Mouse (Mus musculus) adrenal gland, adult 2 months (tissue): Measurements from ENCODE around the gene Slc39a3. TPM values are rescaled to one million over a fixed set of nuclear protein-coding genes. Genes with fewer than 3 reads are reported as not detected.
"Not testable (repeated sequence)": the region's sequence is repeated elsewhere in the genome, so short reads cannot be mapped to it uniquely, and the experiment has no call there.

Experiments
- DNase-seq: peaks from one replicate; pipeline ENCODE4 v3.0.0; 2021
- long read RNA-seq: library from polyadenylated mRNA; stranded (forward); transcript quantifications from one replicate; pipeline ENCODE4 v2.0.0, GENCODE M21; 2021
- polyA plus RNA-seq: library from polyadenylated mRNA; depleted of rRNA; stranded (reverse); fragments of >200 nt; gene quantifications from 2 replicates; pipeline ENCODE4 v1.2.3, GENCODE M21; 2012; rRNA removed
- total RNA-seq, 2 experiments: library from RNA; stranded (reverse); gene quantifications; 2 replicates each; pipeline ENCODE4 v1.2.3; 2021

Slc39a3 gene
- total RNA-seq (10 to 100 TPM; 50.9 to 53.0 TPM), polyA plus RNA-seq (121 and 154 TPM in 2 replicates)
- long read RNA-seq, transcript Slc39a3-201 (4 exons, 3,680 nt), result minor isoform, 16 of 96 reads
- long read RNA-seq, transcript Slc39a3-205 (2 exons, 3,461 nt), result minor isoform, 18 of 96 reads
- long read RNA-seq, transcript Slc39a3-202 (4 exons, 3,796 nt), result major isoform, 45 of 96 reads
- long read RNA-seq, partial matches to known transcripts, result 0 of 96 reads
- long read RNA-seq, other reads (novel, unspliced or antisense), result 17 of 96 reads

DNA sequence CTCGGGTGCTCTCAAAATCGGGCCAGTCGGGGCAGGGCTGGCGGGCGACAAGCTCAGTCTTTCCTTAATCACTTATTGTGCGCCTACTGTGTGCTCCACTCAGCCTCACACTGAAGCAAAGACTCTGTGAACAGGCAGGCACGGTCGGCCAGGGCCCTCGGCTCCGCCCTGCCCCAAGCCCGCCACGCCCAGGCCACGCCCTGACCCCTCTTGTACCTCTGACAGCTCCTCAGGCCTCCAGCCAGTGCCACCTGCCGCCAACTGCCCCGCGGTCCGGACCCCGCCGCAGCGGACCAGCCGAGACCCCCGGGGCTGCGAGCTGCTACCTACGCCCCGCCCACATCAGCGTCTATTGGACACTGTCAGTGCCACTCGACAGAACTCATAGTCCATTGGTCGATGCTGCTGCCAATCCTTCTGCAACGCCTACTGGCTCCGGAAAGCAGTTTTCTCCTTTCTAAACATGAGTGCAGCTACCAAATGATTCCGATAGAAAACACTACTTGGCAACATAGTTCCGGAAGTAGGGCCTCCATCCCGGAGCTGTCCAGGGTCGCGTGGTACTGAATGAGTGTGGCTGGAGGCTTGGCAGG, at the start of gene Slc39a3:
Gene Slc39a3 (minus strand): TSS at position 439 of the 593 bp plus-strand sequence.
- DNase-seq, result peak; percentile 98

DNA sequence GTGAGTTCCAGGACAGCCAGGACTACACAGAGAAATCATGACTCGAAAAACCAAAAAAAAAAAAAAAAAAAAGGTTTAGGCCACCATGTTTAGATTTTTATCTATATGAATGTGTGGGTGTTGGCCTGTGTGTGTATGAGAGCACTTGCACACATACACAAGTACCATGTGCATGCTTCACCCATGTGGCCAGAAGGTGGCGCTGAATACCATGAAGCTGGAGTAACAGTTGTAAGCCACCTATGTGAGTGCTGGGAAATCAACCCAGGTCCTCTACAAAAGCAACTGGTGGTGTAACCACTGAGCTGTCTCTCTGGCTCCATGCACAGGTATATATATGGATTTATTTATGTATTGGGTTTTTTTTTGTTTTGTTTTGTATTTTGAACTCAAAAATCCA, 49.8 kb upstream of the Slc39a3 start:
- no peak for DNase-seq

DNA sequence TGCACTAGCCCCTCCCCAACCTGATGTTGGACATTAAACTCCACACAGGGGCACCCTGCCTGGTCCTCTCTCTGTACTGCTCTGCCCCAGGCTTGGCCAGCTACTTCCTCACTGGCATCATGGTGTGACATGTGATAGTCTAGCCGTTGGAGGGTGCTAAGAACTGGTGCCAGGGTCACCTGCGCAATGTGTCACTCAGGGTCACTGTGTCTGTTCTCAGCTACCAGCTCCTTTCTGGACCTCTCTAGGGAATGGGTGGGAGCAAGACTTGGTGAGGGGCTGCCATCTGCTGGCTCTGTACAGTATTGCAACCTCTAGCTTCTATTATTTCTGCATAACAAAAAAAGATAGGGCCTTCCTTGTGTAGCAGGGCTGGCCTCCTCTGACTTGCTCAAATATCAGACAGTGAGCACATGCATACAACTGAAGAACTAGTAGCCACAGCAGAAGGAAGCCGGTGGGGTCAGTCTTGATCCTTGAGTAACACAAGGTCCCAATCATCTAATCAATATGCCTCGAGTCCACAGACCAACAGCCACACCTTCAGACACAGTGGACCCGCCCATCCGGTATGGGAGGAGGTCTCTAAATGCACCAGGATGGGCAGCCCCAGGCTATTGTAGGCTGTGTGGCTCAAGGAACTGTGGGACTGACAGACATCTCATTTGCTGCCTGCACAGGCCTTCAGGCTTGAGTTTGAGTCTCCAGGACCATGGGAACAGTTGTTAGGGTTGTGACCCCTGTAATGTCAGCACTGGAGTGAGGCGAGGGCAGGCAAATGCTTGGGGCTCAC, 45.1 kb upstream of the Slc39a3 start:
- peak; percentile 73 for DNase-seq

DNA sequence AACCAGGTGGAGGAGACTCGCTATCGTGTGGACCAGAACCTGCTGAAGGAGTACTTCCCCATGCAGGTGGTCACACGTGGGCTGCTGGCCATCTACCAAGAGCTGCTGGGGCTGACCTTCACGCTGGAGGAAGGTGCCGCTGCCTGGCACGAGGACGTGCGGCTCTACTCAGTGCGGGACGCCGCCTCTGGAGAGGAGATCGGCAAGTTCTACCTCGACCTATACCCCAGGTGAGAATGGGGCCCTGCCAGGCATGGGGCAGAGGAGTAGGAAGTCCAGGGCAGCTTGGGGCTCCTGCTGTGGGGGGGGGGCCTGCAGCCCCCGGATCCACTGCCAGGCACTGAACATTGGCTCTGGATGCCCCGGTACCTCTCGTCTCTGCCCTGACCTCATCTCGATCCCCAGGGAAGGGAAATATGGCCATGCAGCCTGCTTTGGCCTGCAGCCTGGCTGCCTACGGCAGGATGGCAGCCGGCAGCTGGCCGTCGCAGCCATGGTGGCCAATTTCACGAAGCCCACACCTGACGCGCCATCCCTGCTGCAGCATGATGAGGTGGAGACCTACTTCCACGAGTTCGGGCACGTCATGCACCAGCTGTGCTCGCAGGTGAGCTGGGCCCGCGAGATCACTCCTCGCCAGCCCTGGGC, 42.9 kb upstream of the Slc39a3 start:
- no peak for DNase-seq

DNA sequence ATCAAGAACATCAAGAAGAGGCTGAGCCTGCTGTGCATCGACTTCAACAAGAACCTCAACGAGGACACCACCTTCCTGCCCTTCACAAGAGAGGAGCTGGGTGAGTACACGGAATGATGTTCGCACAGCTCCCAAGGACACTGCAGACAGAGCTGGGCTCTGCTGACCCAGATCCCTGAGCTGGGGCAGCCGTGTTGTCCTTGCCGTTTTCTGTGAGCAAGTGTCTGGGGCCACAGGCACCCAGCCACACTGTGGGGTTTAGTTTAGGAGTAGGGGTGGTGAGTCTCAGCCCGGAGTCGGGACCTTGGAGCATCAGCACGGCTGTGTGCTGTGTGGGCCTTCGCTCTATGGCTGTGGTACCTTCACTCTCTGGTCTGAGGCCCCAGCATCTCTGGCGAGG, 40.7 kb upstream of the Slc39a3 start:
- DNase-seq, result peak; percentile 84

DNA sequence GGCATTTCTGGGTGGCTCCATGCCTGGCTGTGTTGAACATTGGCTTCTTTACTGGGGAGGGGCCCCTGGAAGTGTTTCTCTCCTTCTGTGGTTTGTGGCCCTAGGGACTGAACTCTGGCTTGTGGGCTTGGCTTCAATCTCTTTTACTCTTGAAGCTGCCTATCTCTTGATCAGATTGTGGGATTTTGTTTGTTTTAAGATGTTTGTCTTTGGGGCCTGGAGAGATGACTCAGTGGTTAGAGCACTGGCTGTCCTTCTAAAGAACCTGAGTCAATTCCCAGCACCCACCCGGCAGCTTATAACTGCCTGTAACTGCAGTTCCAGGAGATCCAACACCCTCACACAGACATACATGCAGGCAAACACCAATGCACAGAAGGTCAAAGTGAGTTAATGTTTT, 39.1 kb upstream of the Slc39a3 start:
- no peak for DNase-seq

DNA sequence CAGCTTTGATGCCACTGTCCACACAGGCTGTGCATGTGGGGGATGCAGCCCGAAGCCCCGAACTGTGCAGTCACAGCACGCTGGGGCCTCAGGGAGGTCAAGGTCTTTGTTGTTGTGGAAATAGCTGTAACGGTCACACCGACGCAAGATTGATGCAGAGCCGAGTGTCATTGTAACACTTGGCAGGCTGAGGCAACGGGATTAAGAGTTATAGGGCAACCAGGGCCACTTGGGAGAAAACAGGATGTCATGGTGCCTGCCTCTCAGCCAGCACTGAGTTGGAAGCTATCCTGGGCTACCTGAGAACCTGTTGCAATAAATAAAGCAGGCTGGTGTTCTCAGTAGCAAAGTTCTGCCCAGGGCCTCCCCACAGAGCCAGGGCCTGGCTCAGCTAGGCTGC, 38.5 kb upstream of the Slc39a3 start:
- DNase-seq, result no peak

DNA sequence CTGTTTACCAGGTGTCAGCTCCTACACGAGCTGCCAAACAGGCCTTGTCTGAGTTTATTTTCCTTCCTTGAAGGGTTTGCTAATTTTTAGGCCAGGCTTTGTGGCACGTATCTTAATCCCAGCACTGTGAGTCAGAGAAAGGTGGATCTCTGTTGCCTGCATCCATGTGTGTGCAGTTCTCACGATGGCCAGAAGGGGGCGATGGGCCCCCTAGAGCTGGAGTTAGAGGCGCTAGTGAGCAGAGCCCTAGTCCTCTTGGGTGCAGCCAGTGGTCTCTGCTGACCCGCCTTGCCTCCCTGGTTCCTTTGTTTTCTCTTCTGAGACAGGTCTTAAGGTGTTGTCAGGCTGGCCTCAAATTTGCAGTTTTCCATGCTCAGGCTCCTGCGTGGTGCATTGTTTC, 36.2 kb upstream of the Slc39a3 start:
- DNase-seq, result no peak

DNA sequence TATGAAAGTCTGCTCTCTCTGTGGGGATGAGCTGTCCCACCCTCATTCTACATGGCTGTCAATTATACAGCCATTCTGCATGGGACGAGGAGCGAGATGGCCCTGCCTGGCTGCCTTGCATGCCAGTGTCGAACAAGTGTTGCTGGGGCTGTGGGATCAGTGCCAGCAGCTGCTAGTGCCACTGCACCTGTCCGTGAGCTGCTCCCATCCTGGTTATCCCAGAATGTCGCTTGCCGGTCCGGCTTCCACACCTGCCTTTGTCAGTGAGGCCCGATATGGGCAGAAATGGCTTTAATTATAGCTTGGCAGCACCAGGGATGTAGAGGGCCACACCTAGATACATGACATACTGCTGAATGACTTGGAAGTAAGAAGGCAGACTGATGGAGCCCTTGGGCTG, 35.1 kb upstream of the Slc39a3 start:
- DNase-seq, result no peak

DNA sequence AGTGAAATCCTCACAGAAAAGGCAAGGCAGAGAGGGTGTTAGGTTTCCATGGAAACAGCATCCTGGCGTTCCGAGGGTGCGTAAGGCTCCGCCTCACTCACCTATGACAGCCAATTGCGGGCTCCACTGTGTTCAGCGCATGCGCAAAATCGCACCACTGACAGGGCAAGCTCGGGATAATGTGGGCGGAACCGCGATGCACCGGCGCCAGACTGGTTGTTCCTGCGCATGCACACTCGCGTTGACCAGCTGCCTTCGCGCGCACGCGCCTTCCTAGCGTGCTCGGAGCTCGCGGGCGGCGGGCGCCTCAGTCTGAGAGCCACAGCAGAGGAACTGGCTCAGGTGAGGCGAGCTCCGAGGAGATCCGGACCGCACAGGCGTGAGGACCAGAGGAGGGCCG, 32.6 kb upstream of the Slc39a3 start, which contains the start of gene Thop1:
Gene Thop1 (plus strand): TSS at position 200 of the 400 bp plus-strand sequence.
- DNase-seq, result peak; percentile 98

DNA sequence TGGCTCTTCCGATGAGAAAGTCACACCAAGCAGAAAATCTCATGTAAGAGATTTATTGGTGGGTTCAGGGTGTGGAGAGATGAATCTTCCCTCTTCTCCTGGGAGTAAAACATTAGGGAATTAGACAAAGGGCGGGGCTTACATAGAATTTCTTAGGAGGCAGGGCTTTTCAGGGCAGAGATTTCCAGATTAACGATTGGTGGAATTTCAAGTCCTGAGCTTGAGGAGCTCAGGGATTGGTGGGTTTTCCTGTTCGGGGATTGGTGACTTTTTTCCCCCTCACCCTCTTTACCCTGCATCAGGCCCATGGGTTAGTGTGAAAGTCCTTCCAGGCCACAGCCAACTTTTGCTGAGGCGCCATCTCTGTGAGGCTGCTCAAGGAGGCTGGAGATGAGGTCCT, 31.5 kb upstream of the Slc39a3 start:
- no peak for DNase-seq

DNA sequence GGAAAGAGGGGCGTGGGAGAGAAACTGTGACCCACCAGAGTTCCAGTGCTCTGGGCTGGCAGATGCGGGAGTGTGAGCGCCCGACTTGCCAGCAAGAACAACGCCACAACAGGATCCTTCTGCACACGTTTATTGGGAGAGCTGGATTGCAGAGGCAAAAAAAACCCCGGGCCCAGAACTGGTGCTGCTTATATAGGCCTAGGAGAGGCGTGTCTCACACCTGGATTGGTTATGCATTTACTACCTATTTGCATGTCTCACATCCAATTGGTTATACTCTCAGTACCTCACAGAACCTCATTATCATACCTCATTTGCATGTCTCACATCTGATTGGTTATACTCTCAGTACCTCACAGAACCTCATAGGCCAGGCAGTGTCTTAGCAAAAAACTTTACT, 27.3 kb upstream of the Slc39a3 start:
- not testable (repeated sequence) for DNase-seq

DNA sequence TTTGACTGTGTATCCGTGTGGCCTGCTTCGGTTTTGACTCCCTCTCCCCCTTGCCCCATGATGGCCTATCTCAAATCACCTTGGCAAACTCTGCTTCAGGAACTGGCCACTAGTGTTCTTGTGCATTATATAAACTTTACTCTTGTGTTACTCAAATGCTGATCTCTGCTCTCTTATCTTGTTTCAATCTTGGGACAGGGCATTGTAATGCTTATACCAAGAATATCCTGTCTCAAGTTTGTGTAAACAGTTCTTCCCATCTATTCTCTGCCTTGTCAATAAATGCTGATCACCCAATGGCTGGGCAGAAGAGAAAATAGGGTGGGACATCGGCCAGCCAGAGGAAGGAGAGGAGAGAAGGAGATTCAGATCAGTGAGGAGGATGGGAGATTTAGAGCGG, 25.5 kb upstream of the Slc39a3 start:
- no peak for DNase-seq

DNA sequence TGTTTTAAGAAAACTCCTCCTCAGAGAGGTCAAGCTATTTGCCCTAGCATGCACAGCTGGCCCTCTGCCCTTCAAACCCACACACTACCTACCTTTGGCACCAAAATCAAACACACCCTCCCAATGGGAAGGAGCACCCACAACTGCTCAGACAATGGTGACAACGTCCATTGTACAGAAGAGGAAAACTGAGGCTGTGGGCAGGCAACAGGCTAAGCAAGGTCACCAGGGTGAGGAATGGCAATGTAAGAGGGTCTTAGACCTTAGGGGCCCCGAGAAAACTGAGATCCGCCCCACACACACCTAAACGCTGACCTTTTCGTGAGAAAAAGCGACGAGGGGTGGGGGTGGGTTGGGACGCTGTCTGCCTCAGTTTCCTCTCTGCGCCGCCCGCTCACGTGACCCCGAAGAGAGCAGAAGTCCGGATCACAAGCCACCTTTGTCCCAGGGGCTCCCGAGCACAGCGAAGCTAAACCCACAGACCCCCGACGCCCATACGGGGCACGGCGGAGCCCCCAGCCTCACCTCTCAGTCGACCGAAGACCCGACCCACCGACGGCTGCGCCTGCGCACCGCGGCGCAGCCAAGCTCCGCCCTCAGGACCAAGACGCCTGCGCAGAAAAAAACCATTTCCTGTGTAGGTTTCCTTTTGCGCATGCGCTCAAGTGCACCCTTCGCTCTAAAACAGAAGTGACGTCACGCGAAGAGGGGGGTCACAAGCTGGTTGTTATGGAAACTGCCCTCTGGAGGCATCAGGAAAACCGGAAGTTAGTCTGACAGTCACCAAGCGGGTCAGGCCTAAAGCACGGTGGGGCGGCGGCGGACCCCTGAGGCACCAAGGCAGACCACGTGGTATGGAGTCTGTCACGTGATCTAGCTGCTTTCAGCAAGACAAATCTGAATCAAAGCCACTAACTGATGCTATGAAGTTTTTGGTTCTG, 22.6 kb upstream of the Slc39a3 start, which contains the start of gene Sgta:
Gene Sgta (minus strand): TSS at position 579 of the 941 bp plus-strand sequence.
- peak; percentile 99 for DNase-seq

DNA sequence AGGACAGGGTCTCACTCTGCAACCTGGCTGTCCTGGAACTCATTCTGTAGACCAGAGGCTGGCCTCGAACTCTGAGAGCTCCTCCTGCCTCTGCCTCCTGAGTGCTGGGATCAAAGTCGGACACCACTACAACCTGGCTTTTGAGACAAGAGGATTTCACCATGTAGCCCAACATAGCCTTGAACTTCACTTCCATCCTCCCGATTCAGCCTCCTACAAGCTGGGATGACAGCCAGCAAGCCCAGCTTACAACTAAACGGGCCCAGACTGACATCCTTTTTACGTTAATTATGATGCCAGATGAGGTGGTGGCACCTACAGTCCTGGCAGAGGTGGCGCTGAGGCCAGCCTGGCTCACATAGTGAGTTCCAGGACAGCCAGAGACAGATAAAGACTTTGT, 21.7 kb upstream of the Slc39a3 start:
- DNase-seq, result no peak

DNA sequence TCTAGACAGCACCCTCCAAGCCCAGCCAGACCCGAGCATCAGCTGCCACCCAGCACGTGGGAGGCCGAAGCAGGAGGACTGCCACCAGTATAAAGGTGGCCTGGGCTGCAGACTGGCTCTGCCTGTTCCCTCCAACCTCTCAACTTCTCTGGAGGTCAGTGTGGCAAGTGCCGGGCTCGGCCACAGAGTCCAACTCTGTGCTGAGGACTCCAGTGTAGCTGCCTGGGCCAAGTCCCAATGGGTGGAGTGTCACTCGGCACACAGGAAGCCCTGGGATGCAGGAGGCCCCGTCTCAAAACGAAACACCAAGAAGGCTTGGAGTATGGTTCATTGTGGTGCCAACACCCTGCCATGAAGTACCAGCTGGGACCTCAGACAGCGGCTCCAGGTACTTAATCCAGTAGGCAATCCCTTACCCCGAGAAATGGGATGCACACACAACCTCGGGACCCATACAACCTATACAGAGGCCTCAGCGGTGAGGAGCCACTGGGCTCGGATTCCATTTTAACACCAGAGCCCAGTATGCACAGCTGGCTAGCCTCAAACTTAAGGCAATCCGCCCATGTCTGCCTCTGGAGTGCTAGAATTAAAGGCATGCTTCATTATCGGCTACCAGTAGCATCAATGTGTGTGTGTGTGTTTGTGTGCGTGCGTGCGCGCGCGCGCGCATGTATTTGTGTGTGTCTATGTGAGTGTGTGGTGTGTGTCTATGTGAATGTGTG, 20.3 kb upstream of the Slc39a3 start:
- no peak for DNase-seq

DNA sequence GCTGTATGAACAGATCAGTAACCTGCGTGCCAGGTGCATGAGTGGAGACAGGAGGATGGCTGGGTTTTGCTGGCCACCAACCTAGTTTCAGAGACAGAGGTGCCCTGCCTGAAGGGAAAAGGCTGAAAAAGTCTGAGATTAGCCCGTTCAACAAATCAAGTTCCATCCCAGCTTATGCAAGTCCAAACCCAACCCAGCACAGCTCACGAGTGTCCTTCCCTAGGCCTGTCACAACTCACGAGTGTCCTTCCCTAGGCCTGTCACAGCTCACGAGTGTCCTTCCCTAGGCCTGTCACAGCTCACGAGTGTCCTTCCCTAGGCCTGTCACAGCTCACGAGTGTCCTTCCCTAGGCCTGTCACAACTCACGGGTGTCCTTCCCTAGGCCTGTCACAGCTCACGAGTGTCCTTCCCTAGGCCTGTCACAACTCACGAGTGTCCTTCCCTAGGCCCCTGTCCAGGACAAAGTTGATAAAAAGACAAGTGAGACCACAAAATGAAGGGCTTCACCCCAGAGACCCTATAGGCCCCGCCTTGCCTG, 18.6 kb upstream of the Slc39a3 start:
- peak; percentile 74 for DNase-seq

DNA sequence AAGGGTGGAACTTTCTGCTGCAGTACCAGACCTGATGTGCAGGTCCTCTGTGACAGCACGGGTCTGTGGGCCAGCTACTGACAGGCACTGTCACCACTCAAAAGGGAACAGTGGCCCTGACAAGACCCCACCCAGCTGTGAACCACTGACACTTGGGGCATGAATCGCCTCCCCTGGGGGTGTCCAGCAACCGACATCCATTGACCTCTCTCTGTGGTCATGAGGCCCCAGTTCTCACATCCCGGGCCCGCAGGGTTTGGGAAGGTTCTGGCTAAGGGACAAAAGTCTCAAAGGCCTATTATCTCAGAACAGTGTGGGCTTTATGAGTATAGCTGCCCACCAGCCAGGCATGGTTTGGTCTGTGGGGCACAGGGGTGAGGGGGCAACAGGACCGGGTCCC, 17.9 kb upstream of the Slc39a3 start:
- DNase-seq, result no peak

DNA sequence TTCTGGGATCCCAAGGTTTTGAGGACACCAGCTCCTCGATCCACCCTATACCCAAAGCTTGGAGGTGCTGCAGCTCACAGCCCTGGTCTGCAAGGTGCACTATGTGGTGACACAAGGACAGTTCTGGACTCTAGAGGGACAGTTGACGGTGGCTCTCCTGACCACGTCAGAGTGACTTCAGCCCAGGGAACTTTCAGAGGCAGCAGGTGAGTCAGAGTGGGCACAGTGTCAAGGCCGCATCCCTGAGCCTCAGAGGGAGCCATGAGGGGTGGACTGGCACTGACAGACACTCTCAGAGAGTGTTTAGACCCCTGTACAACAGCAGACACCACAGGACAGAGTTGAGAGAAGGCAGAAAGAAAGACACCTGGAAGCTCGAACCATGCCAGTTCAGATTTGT, 15.4 kb upstream of the Slc39a3 start:
- DNase-seq, result peak; percentile 87

DNA sequence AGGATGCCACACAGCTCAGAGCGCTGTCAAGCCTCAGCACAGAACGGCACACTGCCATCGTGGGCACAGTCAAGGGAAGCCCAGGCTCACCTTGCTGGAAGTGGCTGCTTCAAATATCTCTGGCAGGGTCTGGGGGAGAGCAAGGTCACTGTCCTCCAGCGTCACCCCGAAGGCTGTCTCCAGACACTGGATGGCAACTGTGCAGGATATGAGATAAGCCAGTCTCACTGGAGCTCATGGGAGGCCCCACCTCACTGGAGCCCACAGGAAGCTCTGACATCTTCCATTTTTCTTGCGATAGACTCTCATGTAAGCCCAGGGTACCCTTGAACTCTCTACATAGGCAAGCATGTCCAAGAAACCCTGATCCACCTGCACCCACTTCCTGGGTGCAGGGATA, 13.9 kb upstream of the Slc39a3 start:
- no peak for DNase-seq
